Mouse (Mus musculus) c-Kit-positive CD71-negative TER-119-negative erythroid progenitor cells, embryonic 14.5 days (primary cell): ENCODE measurements around the gene Kctd20.
A peak's percentile ranks its signal among the peaks of the same experiment; 100 is the strongest.
"Not testable (repeated sequence)": the region's sequence is repeated elsewhere in the genome, so short reads cannot be mapped to it uniquely, and the experiment has no call there.

Experiments
- DNase-seq: peaks from one replicate; pipeline ENCODE4 v3.0.0-alpha.2; 2013; ENCODE audit warnings: low read depth

Gene Kctd20

DNA sequence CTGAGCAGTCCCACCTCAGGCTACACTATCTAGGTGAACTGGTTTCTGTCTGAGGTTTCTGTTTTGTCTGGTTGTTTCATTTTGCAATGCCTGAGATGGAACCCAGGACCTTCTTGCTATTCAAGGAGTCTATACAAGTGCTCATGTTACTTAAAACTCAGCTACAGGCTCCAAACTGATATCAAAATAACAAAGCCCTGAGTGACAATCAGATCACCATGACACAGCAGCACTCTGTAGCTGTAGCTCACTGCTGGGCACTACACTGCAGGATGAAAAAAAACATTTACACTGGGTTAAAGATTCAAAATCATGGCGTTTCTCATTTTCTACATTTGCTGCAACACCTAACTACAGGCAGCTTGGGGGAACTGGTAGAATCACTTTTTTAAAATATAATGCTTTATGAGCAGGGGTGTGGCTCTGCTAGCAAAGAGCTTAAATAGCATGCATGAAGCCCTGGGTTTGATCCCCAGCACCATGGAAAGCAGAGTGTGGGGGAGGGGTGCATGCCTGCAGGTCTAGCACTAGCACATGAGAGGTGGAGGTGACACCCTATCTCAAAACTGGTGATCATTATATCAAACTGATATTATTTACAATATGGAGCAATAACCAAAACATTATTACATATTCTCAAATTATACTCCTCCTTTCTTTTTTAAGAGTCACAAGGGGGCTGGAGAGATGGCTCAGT, 33.1 kb downstream of the Kctd20 start:
- no peak for DNase-seq

DNA sequence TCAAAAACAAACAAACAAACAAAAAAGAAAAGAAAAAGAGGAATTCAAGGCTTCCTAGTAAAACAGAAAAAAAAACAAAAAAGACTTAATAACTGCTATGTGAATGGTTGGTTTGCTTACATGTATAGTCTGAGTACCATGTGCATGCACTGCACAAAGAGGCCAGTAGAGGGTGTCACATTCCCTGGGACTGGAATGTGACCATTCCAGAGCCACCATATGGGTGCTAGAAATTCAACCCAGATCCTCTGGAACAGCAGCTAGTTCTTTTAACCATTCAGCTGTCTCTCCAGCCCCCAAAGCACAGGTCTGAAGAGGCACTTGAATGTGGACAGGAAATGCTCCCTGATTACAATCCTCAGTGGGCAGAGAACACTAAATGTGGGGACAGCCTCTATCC, 35.1 kb downstream of the Kctd20 start:
- DNase-seq = no peak

DNA sequence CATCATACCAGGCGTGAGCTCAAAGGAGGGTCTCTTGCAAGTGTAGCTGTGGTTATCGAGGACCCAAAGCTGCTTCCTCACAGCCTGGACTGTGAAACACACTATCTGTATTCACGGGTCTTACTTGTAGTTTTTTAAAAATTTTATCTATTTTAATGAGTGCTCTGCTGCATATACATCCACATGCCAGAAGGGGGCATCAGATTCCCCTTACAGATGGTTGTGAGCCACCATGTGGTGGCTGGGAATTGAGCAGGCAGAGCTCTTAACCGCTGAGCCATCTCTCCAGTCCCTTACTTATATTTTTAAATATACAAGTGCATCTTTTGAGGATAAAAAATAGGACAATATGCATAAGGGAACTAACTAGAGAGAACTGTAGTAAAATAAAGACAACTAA, 36.0 kb downstream of the Kctd20 start:
- DNase-seq = peak; percentile 53

GRCm38 (mm10) chr17:28988291-28988690, 36.5 kb downstream of the Kctd20 start:
- no peak for DNase-seq

- DNase-seq = no peak
Observed at GRCm38 (mm10) chr17:28988996-28989395, 37.2 kb downstream of the Kctd20 start.

GRCm38 (mm10) chr17:28990060-28990459, 38.3 kb downstream of the Kctd20 start:
- no peak for DNase-seq

GRCm38 (mm10) chr17:28991286-28991685, 39.5 kb downstream of the Kctd20 start:
- no peak for DNase-seq

- no peak for DNase-seq
Observed at GRCm38 (mm10) chr17:28992105-28992504, 40.4 kb downstream of the Kctd20 start.

- not testable (repeated sequence) for DNase-seq
Observed at GRCm38 (mm10) chr17:28993004-28993403, 41.3 kb downstream of the Kctd20 start.

GRCm38 (mm10) chr17:28994615-28995014, 42.9 kb downstream of the Kctd20 start:
- DNase-seq = no peak

DNA sequence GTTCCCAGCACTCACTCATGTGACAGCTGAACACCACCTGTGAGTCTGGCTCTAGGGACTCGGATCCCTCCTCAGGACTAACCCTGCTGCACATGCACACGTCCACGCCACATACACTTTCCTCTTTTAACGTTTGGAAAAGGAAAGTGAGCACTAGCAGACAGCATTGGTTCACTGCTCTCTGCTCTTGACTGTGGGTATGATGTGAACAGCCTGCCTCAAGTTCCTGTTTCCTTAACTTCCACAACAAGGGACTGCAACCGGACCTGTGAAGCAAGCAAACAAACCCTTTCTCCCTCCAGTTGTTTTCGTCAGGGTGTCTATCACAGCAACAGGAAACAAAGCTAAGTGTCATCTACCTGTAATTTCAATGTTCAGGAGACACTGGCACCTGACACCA, 48.7 kb downstream of the Kctd20 start:
- DNase-seq = no peak

- no peak for DNase-seq
Observed at GRCm38 (mm10) chr17:29003740-29004139, 52.0 kb downstream of the Kctd20 start.

DNA sequence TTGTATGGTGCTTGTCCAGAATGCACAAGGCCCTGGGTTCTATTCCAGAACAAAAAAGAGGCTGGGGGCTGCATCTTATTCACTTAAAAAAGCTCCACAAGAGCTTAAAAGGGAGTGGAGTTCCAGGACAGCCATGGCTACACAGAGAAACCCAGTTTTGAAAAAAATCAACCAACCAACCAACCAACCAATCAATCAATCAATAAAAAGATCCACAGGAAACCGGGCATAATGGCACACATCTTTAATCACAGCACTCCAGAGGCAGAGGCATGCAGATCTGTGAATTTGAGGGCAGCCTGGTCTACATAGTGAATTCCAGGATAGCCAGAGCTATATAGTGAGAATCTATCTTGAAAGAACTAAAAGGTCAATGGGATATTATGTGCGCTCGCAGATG, 53.3 kb downstream of the Kctd20 start:
- DNase-seq = no peak

DNA sequence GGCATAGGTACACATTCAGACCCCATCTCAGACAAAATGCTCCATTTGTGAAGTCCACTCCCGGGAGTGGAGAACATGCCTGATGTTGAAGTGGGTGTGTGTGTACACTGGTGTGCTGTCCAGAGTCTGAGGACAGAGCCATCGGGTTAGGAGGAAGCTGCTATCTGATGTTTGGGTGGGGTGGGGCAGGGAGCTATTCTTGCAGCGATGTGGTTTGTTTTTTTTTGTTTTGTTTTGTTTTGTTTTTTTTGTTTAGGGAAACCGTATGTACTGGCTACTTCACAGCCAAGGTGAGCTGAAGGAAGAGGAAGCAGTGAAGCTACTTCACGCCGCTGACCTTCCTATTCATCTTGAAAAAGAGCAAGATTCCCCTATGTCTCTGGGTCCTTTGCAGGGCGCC, 55.1 kb downstream of the Kctd20 start:
- DNase-seq = no peak

DNA sequence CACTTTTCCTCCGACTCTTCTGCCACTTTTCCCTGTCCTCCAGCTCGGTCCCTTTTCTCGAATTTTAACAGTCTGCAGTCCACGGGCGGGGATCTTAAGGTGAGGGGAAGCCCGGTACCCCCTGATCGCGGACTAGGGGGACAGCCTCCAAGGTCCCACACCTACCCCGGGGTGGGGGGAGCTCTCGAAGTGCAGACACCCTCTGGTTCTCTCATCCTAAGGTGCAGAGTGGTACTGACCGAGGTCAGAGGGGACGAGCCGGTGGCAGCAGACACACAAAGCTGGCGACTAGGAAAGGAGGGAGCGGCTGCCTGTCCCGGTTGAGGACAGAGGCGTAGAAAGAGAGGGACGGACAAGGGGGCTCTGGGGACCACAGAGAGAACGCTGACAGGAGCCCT, 55.5 kb downstream of the Kctd20 start:
- no peak for DNase-seq

DNA sequence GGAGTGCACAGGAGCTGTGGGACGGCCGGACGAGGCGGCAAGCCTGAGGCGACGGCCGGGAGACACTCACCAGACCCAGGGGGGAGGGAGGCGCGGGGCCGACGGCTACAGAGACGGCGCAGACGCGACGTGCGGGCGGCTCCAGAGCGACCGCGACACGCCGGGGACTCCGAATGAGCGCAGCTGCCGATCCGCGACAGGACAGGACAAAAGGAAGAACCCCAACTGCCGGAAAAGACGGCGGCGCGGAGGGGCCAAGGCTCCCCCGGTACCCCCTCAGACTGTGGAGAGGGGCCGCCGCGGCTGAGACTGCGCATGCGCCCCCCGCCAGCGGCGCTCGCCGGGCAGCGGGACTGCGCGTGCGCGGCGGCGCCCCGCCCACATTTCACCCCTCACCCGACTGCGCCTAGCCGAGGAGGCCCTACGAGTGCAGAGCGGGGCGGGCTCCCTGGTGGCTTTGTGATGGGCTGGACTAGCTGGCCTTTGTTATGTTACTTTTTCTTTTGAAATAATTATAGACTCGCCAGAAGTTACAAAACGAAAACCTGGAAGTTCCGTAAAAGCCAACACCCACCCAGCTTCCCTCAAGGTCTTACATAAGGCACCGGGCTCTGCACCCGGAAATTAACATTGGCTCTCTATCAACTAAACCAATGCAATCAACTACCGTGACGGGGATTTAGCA, 56.0 kb downstream of the Kctd20 start, which contains the start of gene Stk38:
Stk38 (minus strand) TSS at position 355 of the 685 bp plus-strand sequence.
- DNase-seq = peak; percentile 69

GRCm38 (mm10) chr17:29008326-29008650, 56.5 kb downstream of the Kctd20 start:
- DNase-seq = no peak

GRCm38 (mm10) chr17:29009181-29009580, 57.4 kb downstream of the Kctd20 start:
- no peak for DNase-seq

GRCm38 (mm10) chr17:29014235-29014634, 62.5 kb downstream of the Kctd20 start:
- no peak for DNase-seq

DNA sequence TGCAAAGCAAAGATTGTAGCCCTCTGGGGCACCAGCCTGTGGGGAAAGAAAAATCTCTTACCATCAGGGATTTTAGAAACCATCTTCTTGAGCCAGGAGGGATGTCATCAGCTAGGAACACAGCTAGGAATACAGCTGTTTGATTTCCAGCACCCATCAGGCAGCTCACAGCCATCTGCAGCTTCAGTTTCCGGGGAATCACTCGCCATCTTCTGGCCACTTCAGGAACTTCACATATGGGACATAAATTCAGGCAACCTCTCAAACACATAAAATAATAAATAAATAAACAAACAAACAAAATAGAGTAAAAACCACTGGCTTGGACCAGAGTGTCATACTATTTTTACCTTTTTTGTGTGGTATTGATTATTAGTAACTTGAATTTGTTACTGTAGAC, 63.9 kb downstream of the Kctd20 start:
- peak; percentile 74 for DNase-seq

DNA sequence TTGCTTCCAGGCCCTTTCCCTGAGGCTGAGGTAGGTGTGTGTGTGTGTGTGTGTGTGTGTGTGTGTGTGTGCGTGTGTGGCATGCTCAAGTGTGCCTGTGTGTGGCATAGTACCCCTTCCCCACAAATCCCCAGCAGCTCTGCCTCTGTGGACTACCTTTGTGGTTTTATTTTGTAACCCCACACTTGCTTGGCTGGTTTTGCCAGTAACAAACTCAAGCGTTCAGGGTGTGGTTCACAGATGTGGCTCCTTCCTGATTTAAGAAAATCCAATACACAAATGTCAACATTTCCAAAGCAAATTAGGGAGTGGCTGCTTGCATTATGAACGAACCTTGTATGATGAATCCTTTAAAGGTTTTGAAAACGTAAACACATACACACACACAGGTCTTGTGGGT, 65.0 kb downstream of the Kctd20 start:
- no peak for DNase-seq

DNA sequence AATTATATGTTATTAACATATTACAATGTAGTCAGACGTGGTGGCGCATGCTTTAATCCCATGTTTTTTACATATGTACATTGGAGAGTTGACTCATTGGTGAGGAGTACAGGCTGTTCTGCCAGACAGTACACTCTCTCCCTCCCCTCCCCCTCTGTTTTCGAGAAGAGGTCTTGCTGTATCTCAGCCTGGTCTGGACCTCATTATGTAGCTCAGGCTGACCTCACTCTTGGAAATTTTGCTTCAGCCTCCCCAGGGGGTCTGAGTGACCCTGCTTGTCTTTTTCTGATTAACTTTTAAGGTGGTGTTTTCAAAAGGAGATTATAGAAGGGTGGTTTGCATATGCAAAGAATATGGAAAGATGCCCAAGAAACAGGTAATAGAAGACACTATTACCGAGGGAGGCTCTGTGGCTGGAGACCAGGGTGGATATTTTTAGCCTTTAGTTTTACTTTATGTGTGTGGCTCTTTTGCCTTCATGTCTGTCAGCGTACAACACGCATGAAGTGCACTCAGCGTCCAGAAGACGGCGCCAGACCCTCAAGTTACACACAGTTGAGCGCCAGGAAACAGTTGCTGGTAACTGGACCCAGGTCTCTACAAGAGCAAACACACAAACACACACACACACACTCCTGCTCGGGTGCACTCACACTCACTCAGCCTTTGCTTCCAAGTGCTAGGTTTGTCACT, 66.7 kb downstream of the Kctd20 start:
- DNase-seq = no peak
